Mouse (Mus musculus): ENCODE data around the gene Col24a1. TPM values are rescaled to one million over a fixed set of nuclear protein-coding genes. Genes with fewer than 3 reads are reported as not detected.

Col24a1 gene
- polyA plus RNA-seq, 1 experiment from 2014 or later = 0.54 TPM

DNA sequence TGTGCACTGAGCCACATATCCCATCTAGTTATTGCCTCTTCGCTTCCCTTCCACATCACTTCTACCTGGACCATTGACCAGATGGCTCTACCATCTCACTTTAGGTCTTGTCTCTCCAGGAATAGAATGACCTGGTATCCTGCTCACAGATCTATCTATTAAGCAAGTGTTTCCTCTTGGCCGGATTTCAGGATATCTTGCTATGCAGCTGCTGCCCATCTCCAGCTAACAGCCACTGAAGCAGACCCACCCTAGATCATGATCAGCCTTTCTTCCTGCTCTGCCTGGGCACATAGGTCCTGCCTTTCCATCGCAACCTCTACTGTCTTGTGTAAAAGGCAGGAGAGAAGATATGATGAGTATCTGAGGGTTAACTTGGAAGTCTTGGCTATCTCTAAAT, 84.0 kb downstream of the Col24a1 start:
- no peak for ATAC-seq
- H3K4me3 ChIP-seq (ENCODE audit: low read depth, low read length) = no peak overlapping the region

DNA sequence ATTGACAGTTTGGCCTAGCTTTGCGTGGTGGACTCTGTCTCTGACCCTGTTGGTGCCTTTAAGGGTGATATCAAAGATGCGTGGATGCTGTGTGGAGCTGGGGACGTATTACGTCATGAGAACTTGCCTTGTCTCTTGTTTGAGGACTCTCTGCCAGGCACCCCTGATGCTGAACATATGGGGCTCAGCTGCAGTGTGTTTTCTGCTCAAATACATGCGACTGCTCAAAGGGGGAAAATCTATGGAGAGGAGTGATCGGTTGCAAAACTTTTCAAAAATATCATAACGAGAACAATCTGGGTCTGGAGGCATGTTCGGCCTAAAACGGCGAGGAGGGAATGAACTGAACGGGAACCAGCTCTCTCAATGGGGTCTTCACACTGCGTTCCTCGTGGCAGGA, 90.8 kb downstream of the Col24a1 start:
- no peak overlapping the region for H3K9ac ChIP-seq (replicated peaks; ENCODE audit: low read depth)
- no peaks in the 10 kb centered on the region for H3K9me3 ChIP-seq (ENCODE audit: low read length)
- H3K4me3 ChIP-seq (ENCODE audit: low read depth, low read length) = no peak overlapping the region
- no peak for DNase-seq (ENCODE audit: low spot score)
- H3K4me1 ChIP-seq (ENCODE audit: insufficient read depth, low read depth, low read length) = no peaks in the 10 kb centered on the region
- 84% methylated on average over 13 of the region's 13 CpGs for WGBS
- H3K27ac ChIP-seq (ENCODE audit: low read length) = no peak overlapping the region
- TF ChIP-seq EP300 (IDR thresholded peaks at IDR 0.05) (no peak), CTCF (IDR thresholded peaks at IDR 0.05) (no peak)
- H3K4me2 ChIP-seq (replicated peaks; ENCODE audit: low read depth, low read length) = no peak overlapping the region
- no peaks in the 10 kb centered on the region for H3K36me3 ChIP-seq (ENCODE audit: insufficient read depth, low read length)
- no peak for ATAC-seq
- no peaks in the 10 kb centered on the region for H3K27me3 ChIP-seq (replicated peaks; ENCODE audit: insufficient read depth, low read length)

More for the DNA sequence above, 84.0 kb downstream of the Col24a1 start:
- WGBS = 84% methylated on average over 3 of the region's 3 CpGs
- no peak for DNase-seq (ENCODE audit: low spot score)
- H3K27me3 ChIP-seq (replicated peaks; ENCODE audit: insufficient read depth, low read length) = no peaks in the 10 kb centered on the region
- no peak overlapping the region for H3K27ac ChIP-seq (ENCODE audit: low read length)
- no peaks in the 10 kb centered on the region for H3K4me1 ChIP-seq (ENCODE audit: insufficient read depth, low read depth, low read length)
- no peak overlapping the region for H3K4me2 ChIP-seq (replicated peaks; ENCODE audit: low read depth, low read length)
- no peaks in the 10 kb centered on the region for H3K36me3 ChIP-seq (ENCODE audit: insufficient read depth, low read length)
- no peak for TF ChIP-seq CTCF (IDR thresholded peaks at IDR 0.05)
- H3K9ac ChIP-seq (replicated peaks; ENCODE audit: low read depth) = no peak overlapping the region
- H3K9me3 ChIP-seq (ENCODE audit: low read length) = no peaks in the 10 kb centered on the region

DNA sequence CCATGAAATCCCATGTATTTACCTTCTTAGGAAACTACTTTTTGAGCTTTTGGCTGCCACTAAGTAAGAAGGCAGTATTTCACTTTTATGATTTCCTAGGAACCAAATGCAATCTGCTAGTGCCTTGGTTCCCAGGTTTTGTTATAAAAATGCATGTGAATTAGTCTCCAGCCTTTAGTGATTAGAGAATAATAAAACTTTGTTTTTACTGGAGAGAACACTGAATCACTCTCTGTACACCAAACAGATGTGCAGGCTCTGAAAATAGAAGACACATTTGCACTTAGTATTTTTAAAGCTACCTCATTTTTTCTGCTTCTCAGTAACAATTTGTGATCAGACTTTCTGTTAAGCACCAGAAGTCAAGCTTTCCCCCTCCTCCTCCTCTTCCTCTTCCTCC, 94.2 kb downstream of the Col24a1 start:
- TF ChIP-seq CTCF (IDR thresholded peaks at IDR 0.05) = no peak
- no peak for TF ChIP-seq EP300 (IDR thresholded peaks at IDR 0.05)
- Histone ChIP-seq H3K36me3 (ENCODE audit: insufficient read depth, low read length) (no peaks in the 10 kb centered on the region), H3K9me3 (ENCODE audit: low read length) (no peaks in the 10 kb centered on the region), H3K9ac (replicated peaks; ENCODE audit: low read depth) (no peak overlapping the region), H3K27ac (ENCODE audit: low read length) (no peak overlapping the region), H3K4me2 (replicated peaks; ENCODE audit: low read depth, low read length) (no peak overlapping the region), H3K4me3 (ENCODE audit: low read depth, low read length) (no peak overlapping the region), H3K27me3 (replicated peaks; ENCODE audit: insufficient read depth, low read length) (no peaks in the 10 kb centered on the region), H3K4me1 (ENCODE audit: insufficient read depth, low read depth, low read length) (no peaks in the 10 kb centered on the region)
- ATAC-seq = no peak
- no peak for DNase-seq (ENCODE audit: low spot score)

DNA sequence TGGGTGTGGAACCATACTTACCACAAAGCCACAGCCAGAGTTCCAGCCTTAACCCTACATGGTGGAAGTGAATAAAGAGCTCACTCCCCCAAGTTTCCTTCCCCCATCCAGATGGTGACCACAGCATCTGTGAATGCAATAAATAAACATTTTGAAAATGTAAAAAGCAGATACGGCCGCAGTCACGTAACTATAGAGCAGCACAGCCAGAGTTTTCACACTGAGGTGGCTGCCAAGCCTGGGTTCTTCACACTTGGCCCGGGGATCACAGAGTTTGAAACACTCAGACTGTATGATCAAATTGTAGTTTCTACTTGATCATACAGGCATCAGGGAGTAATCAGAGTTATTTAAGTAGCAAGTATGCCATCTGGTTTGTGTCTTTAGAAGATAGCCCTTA, 98.4 kb downstream of the Col24a1 start:
- H3K27ac ChIP-seq (ENCODE audit: low read length) = no peak overlapping the region

DNA sequence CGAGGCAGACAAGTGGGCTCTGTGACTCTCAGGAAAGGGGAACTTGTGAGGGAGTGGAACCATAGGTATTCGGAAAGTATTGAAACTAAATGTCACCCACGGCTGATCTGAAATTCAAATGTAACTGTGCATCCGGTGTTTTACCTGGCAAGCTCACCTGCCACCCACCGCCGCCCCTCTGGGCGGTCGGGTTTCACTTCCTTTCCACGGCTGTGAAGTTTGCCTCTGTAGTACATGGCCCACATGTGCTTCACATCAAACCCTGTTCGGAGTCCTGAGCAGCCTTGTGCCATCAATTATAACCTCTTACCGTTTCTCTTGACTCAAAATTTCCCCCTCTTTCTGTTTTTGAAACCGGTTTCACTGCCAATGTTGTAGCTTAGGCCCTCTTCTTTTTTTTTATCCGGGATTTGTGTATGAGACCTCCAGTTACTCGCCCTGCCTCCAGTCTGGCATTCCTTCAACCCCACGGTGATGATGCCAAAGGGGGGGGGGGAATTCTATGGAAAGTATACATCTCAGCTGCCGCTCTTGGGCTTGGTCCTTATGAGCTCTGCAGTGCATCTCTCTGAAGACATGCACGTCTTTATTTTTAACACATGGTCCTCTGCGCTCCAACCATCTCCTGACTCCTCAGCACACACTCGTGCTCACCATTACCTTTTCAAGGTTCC, 99.9 kb downstream of the Col24a1 start:
- H3K27ac ChIP-seq (ENCODE audit: low read length) = no peak overlapping the region
- ATAC-seq (no peak), DNase-seq (ENCODE audit: low spot score) (no peak)
- H3K27me3 ChIP-seq (replicated peaks; ENCODE audit: insufficient read depth, low read length) = no peaks in the 10 kb centered on the region
- WGBS = 60% methylated on average over 19 of the region's 19 CpGs
- no peak for TF ChIP-seq EP300 (IDR thresholded peaks at IDR 0.05)
- no peak for TF ChIP-seq CTCF (IDR thresholded peaks at IDR 0.05)
- no peak overlapping the region for H3K4me3 ChIP-seq (ENCODE audit: low read depth, low read length)
- H3K36me3 ChIP-seq (ENCODE audit: insufficient read depth, low read length) = no peaks in the 10 kb centered on the region
- no peaks in the 10 kb centered on the region for H3K9me3 ChIP-seq (ENCODE audit: low read length)
- no peak overlapping the region for H3K9ac ChIP-seq (replicated peaks; ENCODE audit: low read depth)
- no peaks in the 10 kb centered on the region for H3K4me1 ChIP-seq (ENCODE audit: insufficient read depth, low read depth, low read length)
- H3K4me2 ChIP-seq (replicated peaks; ENCODE audit: low read depth, low read length) = no peak overlapping the region

More for the DNA sequence above, 98.4 kb downstream of the Col24a1 start:
- H3K4me1 ChIP-seq (ENCODE audit: insufficient read depth, low read depth, low read length) = no peaks in the 10 kb centered on the region
- DNase-seq (ENCODE audit: low spot score) = no peak
- H3K4me3 ChIP-seq (ENCODE audit: low read depth, low read length) = no peak overlapping the region
- H3K9me3 ChIP-seq (ENCODE audit: low read length) = no peaks in the 10 kb centered on the region
- H3K4me2 ChIP-seq (replicated peaks; ENCODE audit: low read depth, low read length) = no peak overlapping the region
- ATAC-seq = no peak
- TF ChIP-seq CTCF (IDR thresholded peaks at IDR 0.05) = no peak
- TF ChIP-seq EP300 (IDR thresholded peaks at IDR 0.05) = no peak
- H3K36me3 ChIP-seq (ENCODE audit: insufficient read depth, low read length) = no peaks in the 10 kb centered on the region
- no peaks in the 10 kb centered on the region for H3K27me3 ChIP-seq (replicated peaks; ENCODE audit: insufficient read depth, low read length)
- H3K9ac ChIP-seq (replicated peaks; ENCODE audit: low read depth) = no peak overlapping the region
- 61% methylated on average over 4 of the region's 4 CpGs for WGBS

DNA sequence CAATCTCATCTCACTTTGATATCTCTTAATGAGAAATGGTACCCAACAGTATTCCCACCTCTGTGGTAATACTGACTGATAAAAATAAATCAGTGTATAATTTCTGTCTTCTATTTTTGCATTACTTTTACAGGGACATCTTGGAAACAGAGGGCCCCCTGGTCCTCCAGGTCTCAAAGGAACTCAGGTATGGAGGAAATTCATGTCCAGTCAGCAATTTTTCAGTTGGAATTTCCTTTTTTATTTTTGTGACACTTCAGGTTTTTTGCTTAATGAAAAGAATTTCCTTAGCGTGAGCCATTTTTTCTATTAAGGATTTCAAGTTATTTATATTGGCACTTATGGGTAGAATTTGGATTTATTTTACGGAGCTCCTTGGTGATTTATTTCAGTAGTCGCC, 106.9 kb downstream of the Col24a1 start:
- H3K36me3 ChIP-seq (ENCODE audit: insufficient read depth, low read length) = no peaks in the 10 kb centered on the region
- ATAC-seq = no peak
- no peaks in the 10 kb centered on the region for H3K4me1 ChIP-seq (ENCODE audit: insufficient read depth, low read depth, low read length)
- H3K4me3 ChIP-seq (ENCODE audit: low read depth, low read length) = no peak overlapping the region
- H3K27me3 ChIP-seq (replicated peaks; ENCODE audit: insufficient read depth, low read length) = no peaks in the 10 kb centered on the region
- H3K9ac ChIP-seq (replicated peaks; ENCODE audit: low read depth) = no peak overlapping the region
- 81% methylated on average over 3 of the region's 3 CpGs for WGBS
- no peak overlapping the region for H3K4me2 ChIP-seq (replicated peaks; ENCODE audit: low read depth, low read length)
- H3K9me3 ChIP-seq (ENCODE audit: low read length) = no peaks in the 10 kb centered on the region
- DNase-seq (ENCODE audit: low spot score) = no peak
- TF ChIP-seq CTCF (IDR thresholded peaks at IDR 0.05) (no peak), EP300 (IDR thresholded peaks at IDR 0.05) (no peak)
- no peak overlapping the region for H3K27ac ChIP-seq (ENCODE audit: low read length)

DNA sequence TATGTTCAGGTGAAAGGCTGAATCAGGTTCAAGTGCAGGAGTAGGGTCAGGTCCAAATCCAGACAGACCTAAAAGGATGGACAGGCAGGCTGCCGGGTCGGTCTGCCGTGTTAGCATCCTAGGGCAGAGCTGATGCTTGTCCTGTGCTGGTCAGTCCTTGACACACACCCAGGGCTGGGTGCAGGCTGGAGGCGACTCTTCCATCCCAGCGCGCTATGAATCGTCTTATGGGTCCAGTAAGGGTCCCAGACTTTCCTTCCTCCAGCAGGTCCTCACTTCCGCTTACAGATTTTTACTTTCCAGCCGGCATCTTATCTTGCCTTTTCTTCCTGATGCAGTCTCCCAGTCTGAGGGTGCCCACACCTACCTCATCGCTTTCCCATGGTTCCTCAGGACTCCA, 110.0 kb downstream of the Col24a1 start:
- TF ChIP-seq CTCF (IDR thresholded peaks at IDR 0.05) = no peak
- Histone ChIP-seq H3K9ac (replicated peaks; ENCODE audit: low read depth) (no peak overlapping the region), H3K4me3 (ENCODE audit: low read depth, low read length) (no peak overlapping the region), H3K27ac (ENCODE audit: low read length) (no peak overlapping the region), H3K4me1 (ENCODE audit: insufficient read depth, low read depth, low read length) (no peaks in the 10 kb centered on the region), H3K4me2 (replicated peaks; ENCODE audit: low read depth, low read length) (no peak overlapping the region), H3K27me3 (replicated peaks; ENCODE audit: insufficient read depth, low read length) (no peaks in the 10 kb centered on the region), H3K9me3 (ENCODE audit: low read length) (no peaks in the 10 kb centered on the region), H3K36me3 (ENCODE audit: insufficient read depth, low read length) (no peaks in the 10 kb centered on the region)
- 86% methylated on average over 10 of the region's 10 CpGs for WGBS
- ATAC-seq (no peak), DNase-seq (ENCODE audit: low spot score) (no peak)

All from lung, postnatal 0 days (tissue).